Mouse (Mus musculus) lung, postnatal 0 days (tissue): ENCODE results near the gene Akap2.

ENCODE experiments used
- CTCF ChIP-seq: IDR thresholded peaks from 2 replicates; pipeline ENCODE4 v1.5.1; 2016; ENCODE audit warnings: antibody characterized with exemption, mild to moderate bottlenecking
- EP300 ChIP-seq: IDR thresholded peaks from 2 replicates; pipeline ENCODE4 v1.6.1; 2016; ENCODE audit warnings: antibody characterized with exemption, mild to moderate bottlenecking, control low read depth

DNA sequence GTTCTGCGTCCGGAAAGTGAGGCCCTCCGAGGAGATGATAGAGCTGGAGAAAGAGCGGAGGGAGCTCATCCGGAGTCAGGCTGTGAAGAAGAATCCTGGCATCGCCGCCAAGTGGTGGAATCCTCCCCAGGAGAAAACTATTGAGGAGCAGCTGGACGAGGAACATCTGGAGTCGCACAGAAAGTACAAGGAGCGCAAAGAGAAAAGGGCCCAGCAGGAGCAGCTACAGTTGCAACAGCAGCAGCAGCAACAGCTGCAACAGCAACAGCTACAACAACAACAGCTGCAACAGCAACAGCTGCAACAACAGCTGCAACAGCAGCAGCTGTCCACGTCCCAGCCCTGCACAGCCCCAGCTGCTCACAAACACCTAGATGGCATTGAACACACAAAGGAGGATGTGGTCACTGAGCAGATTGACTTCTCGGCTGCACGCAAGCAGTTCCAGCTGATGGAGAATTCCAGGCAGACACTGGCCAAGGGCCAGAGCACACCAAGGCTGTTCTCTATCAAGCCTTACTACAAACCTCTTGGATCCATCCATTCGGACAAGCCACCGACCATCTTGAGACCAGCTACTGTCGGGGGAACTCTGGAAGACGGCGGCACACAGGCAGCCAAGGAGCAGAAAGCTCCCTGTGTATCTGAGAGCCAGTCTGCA is 138.0 kb downstream of the Akap2 start:
- TF ChIP-seq CTCF (peak; percentile 46), EP300 (peak; percentile 60; the same call in 1 of the 2 replicates)
